Mouse (Mus musculus): ENCODE results near the gene Gm4553. TPM values are rescaled to one million over a fixed set of nuclear protein-coding genes. Genes with fewer than 3 reads are reported as not detected.
"Not testable (repeated sequence)": the region's sequence is repeated elsewhere in the genome, so short reads cannot be mapped to it uniquely, and the experiment has no call there.

Gm4553 gene
- polyA plus RNA-seq, 1 experiment from 2014 or later: not detected

- no peak overlapping the region for H3K27ac ChIP-seq
- H3K9me3 ChIP-seq (replicated peaks): no peaks in the 10 kb centered on the region
- 93% methylated on average over 3 of the region's 3 CpGs for WGBS
- no peak overlapping the region for H3K4me3 ChIP-seq
- H3K9ac ChIP-seq: no peak overlapping the region
- no peaks in the 10 kb centered on the region for H3K27me3 ChIP-seq
- H3K4me2 ChIP-seq: no peak overlapping the region
- H3K36me3 ChIP-seq (ENCODE audit: poor library complexity, severe bottlenecking): no peaks in the 10 kb centered on the region
- no peak for ATAC-seq
- no peaks in the 10 kb centered on the region for H3K4me1 ChIP-seq
Observed at GRCm38 (mm10) chr7:142159366-142159765, 6.2 kb downstream of the Gm4553 start.

GRCm38 (mm10) chr7:142157013-142157412, 8.5 kb downstream of the Gm4553 start, which contains the start of gene Gm29735:
TSS of gene Gm29735 (minus strand) at chr7:142157113.
- not testable (repeated sequence) for H3K4me3 ChIP-seq; H3K4me1 ChIP-seq; H3K4me2 ChIP-seq; H3K27ac ChIP-seq; H3K9ac ChIP-seq; H3K27me3 ChIP-seq; H3K36me3 ChIP-seq (ENCODE audit: poor library complexity, severe bottlenecking); H3K9me3 ChIP-seq (replicated peaks); ATAC-seq
- 71% methylated on average over 2 of the region's 2 CpGs for WGBS

DNA sequence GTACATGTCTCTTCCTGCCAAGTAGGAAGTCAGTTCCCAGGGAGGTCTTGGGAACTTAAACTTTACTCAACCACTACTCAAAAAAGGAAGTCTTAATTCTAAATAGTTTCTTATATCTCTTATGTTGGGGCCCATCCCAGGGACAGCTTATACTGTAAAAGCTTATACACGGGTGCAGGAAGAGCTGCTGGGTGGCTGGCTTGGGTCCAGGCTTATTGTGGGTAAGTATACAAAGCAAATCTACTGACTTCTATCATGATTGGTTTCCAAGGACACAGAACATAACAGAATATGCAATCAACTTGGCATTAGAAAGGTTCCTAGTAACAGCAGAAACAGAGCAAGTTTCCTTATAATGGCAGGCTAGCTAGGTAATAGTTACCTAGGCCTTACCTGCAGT, 10.2 kb downstream of the Gm4553 start:
- Histone ChIP-seq H3K4me1 (no peaks in the 10 kb centered on the region), H3K4me2 (no peak overlapping the region), H3K4me3 (no peak overlapping the region), H3K9ac (no peak overlapping the region), H3K36me3 (ENCODE audit: poor library complexity, severe bottlenecking) (no peaks in the 10 kb centered on the region), H3K27ac (no peak overlapping the region), H3K27me3 (no peaks in the 10 kb centered on the region), H3K9me3 (replicated peaks) (no peaks in the 10 kb centered on the region)
- no peak for ATAC-seq
- WGBS: 60% methylated on average over 1 of the region's 1 CpGs

DNA sequence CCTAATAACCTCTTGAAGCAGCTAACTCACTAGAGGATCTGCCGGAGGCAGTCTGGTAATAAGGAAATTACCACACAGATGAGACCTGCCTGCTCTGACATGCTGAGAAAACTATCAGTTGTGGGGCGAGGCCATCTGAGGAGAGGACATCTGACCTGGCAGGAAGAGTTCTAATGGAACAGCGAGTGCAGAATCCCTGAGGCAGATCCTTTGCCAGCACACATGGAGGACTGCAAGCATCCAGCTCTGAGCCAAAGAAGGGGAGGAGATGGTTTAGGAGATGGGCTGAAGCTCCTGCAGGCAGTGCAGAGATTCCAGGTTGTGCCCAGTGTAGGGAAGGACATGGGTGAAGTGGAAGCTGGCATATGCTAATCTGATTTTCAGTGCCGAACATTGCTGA, 13.3 kb downstream of the Gm4553 start:
- 86% methylated on average over 4 of the region's 4 CpGs for WGBS
- H3K27ac ChIP-seq: no peak overlapping the region
- H3K9ac ChIP-seq: no peak overlapping the region
- H3K9me3 ChIP-seq (replicated peaks): no peaks in the 10 kb centered on the region
- no peaks in the 10 kb centered on the region for H3K36me3 ChIP-seq (ENCODE audit: poor library complexity, severe bottlenecking)
- H3K4me3 ChIP-seq: no peak overlapping the region
- H3K4me1 ChIP-seq: no peaks in the 10 kb centered on the region
- no peak overlapping the region for H3K4me2 ChIP-seq
- no peaks in the 10 kb centered on the region for H3K27me3 ChIP-seq
- no peak for ATAC-seq

DNA sequence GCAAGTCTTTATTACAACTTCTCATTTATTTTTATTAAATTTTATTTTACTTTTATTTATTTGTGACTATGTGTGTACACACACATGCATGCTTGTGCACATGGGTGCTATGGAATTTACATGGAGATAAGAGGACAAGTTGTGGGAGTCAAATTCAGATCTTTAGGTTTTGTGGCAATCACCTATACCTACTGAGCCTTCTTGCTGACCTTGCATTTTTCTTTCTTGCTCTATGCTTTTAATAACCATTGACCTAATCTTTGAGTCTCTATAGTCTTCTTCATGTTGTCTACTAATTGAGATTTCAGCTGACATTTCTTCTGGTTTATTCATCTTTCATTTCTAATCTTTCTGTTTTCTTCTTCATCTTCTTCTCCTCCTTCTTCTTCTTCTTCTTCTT, 16.9 kb downstream of the Gm4553 start:
- no peaks in the 10 kb centered on the region for H3K36me3 ChIP-seq (ENCODE audit: poor library complexity, severe bottlenecking)

DNA sequence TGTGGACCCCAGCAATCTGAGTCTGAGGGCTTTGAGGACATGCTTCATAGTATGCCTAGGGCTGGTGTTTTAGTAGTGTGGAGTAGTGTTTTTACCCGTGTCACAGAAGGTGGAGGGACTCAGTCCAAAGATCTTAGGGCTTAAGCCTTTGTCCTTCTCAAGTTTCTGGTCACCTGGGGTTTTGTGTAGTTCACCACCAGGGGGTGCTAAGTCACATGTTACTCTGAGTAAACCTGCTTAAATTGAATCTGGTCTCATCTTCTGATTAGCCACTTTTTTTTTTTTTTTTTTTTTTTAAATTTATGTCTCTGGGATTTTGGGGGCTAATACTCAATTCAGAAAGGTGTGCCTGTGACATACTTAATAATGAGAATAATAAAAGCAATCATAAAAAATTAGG, 19.5 kb downstream of the Gm4553 start:
- H3K9me3 ChIP-seq (replicated peaks): no peaks in the 10 kb centered on the region

More for the DNA sequence above, 16.9 kb downstream of the Gm4553 start:
- H3K4me3 ChIP-seq: no peak overlapping the region
- no peaks in the 10 kb centered on the region for H3K9me3 ChIP-seq (replicated peaks)
- no peak overlapping the region for H3K9ac ChIP-seq
- no peaks in the 10 kb centered on the region for H3K27me3 ChIP-seq
- no peaks in the 10 kb centered on the region for H3K4me1 ChIP-seq
- no peak for ATAC-seq
- H3K27ac ChIP-seq: no peak overlapping the region
- no peak overlapping the region for H3K4me2 ChIP-seq

DNA sequence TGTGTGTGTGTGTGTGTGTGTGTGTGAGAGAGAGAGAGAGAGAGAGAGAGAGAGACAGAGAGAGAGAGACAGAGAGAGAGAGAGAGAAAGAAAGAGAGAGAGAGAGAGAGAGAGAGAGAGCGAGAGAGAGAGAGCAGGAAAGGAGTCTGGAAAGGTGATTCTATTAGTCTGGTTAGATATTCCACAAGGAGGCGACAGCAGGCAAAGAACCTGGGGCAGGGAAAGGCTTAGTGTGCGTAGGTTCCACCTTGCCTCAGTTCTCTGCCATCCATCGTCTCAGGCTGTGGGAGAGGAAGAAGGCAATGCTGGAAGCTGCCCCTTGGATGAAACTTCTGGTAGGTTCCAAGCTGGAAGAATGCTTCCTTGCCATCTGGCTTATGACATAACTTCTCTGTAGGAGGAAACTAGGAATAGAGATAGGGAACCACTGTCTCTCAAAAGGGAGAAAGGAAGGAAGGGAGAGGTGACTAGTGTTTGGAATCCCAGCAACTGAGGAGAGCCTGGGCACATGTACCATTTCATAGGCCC, 20.1 kb downstream of the Gm4553 start:
- Histone ChIP-seq H3K4me2 (no peak overlapping the region), H3K4me3 (no peak overlapping the region), H3K4me1 (no peaks in the 10 kb centered on the region), H3K9ac (no peak overlapping the region), H3K36me3 (ENCODE audit: poor library complexity, severe bottlenecking) (no peaks in the 10 kb centered on the region), H3K9me3 (replicated peaks) (no peaks in the 10 kb centered on the region), H3K27ac (no peak overlapping the region), H3K27me3 (no peaks in the 10 kb centered on the region)
- WGBS: 62% methylated on average over 4 of the region's 4 CpGs
- ATAC-seq: no peak

More for the DNA sequence above, 19.5 kb downstream of the Gm4553 start:
- Histone ChIP-seq H3K4me2 (no peak overlapping the region), H3K27me3 (no peaks in the 10 kb centered on the region), H3K4me1 (no peaks in the 10 kb centered on the region), H3K36me3 (ENCODE audit: poor library complexity, severe bottlenecking) (no peaks in the 10 kb centered on the region), H3K9ac (no peak overlapping the region), H3K4me3 (no peak overlapping the region), H3K27ac (no peak overlapping the region)
- 4% methylated on average over 1 of the region's 1 CpGs for WGBS
- ATAC-seq: no peak

GRCm38 (mm10) chr7:142144507-142144906, 21.0 kb downstream of the Gm4553 start, which contains the start of gene Gm45337:
TSS of gene Gm45337 (minus strand) at chr7:142144607.
- Histone ChIP-seq H3K4me2 (no peak within 1 kb of the TSS), H3K36me3 (ENCODE audit: poor library complexity, severe bottlenecking) (no peaks in the 10 kb centered on the region), H3K27me3 (no peaks in the 10 kb centered on the region), H3K9me3 (replicated peaks) (no peaks in the 10 kb centered on the region), H3K9ac (no peak within 1 kb of the TSS), H3K4me3 (no peak within 1 kb of the TSS), H3K4me1 (no peaks in the 10 kb centered on the region), H3K27ac (no peak within 1 kb of the TSS)
- WGBS: 77% methylated on average over 1 of the region's 1 CpGs
- ATAC-seq: no peak

- not testable (repeated sequence) for ATAC-seq; H3K4me1 ChIP-seq; H3K4me2 ChIP-seq; H3K9me3 ChIP-seq (replicated peaks); H3K4me3 ChIP-seq; H3K27me3 ChIP-seq; H3K36me3 ChIP-seq (ENCODE audit: poor library complexity, severe bottlenecking); H3K9ac ChIP-seq; H3K27ac ChIP-seq
- WGBS: 64% methylated on average over 1 of the region's 1 CpGs
Observed at GRCm38 (mm10) chr7:142143506-142144010, 22.0 kb downstream of the Gm4553 start.

- H3K9ac ChIP-seq: no peak overlapping the region
- no peaks in the 10 kb centered on the region for H3K4me1 ChIP-seq
- H3K9me3 ChIP-seq (replicated peaks): no peaks in the 10 kb centered on the region
- no peak for ATAC-seq
- no peak overlapping the region for H3K4me2 ChIP-seq
- no peak overlapping the region for H3K27ac ChIP-seq
- no peaks in the 10 kb centered on the region for H3K27me3 ChIP-seq
- WGBS: 35% methylated on average over 1 of the region's 1 CpGs
- no peak overlapping the region for H3K4me3 ChIP-seq
- no peaks in the 10 kb centered on the region for H3K36me3 ChIP-seq (ENCODE audit: poor library complexity, severe bottlenecking)
Observed at GRCm38 (mm10) chr7:142140696-142141095, 24.8 kb downstream of the Gm4553 start.

DNA sequence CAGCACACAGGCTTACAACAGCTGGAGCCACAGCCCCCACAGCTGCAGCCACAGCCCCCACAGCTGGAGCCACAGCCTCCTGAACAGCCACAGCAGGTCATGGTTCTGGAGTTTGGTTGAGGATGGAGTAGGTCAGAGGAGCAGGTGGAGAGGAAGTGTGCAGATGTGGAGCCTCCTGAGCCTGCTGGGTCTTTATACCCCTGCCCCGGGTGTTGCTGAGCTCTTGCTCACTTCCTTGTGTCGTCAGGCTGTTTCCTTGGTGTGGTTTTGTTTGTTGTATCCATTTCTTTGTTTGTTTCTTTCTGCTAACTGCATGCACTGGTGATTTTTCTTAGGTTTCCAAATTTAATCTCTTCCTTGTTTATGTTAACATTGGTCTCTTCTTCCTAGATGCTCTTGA, 29.6 kb downstream of the Gm4553 start, which contains the start of gene Gm39115:
Gm39115 (minus strand) TSS at position 101 of the 400 bp plus-strand sequence.
- not testable (repeated sequence) for H3K4me1 ChIP-seq; H3K27me3 ChIP-seq; H3K4me3 ChIP-seq; H3K9me3 ChIP-seq (replicated peaks); ATAC-seq; H3K27ac ChIP-seq; H3K4me2 ChIP-seq; H3K36me3 ChIP-seq (ENCODE audit: poor library complexity, severe bottlenecking); H3K9ac ChIP-seq
- WGBS: 56% methylated on average over 2 of the region's 2 CpGs

- Histone ChIP-seq H3K36me3 (ENCODE audit: poor library complexity, severe bottlenecking) (no peaks in the 10 kb centered on the region), H3K4me3 (no peak overlapping the region), H3K27me3 (no peaks in the 10 kb centered on the region), H3K9ac (no peak overlapping the region), H3K4me1 (no peaks in the 10 kb centered on the region), H3K9me3 (replicated peaks) (no peaks in the 10 kb centered on the region), H3K4me2 (no peak overlapping the region), H3K27ac (no peak overlapping the region)
- WGBS: 62% methylated on average over 4 of the region's 4 CpGs
- ATAC-seq: no peak
Observed at GRCm38 (mm10) chr7:142134206-142134995, 31.1 kb downstream of the Gm4553 start.

Measured in forebrain, embryonic 13.5 days (tissue).